Mouse (Mus musculus) spleen, postnatal 14 days (tissue): ENCODE results near the gene Tmbim7.
A peak's percentile ranks its signal among the peaks of the same experiment; 100 is the strongest.
"Not testable (repeated sequence)": the region's sequence is repeated elsewhere in the genome, so short reads cannot be mapped to it uniquely, and the experiment has no call there.

ENCODE experiments used
- DNase-seq, 2 experiments: peaks; one replicate each; pipeline ENCODE4 v3.0.0; 2021 to 2022; ENCODE audit warnings: low spot score in 2 of 2

Gene Tmbim7

DNA sequence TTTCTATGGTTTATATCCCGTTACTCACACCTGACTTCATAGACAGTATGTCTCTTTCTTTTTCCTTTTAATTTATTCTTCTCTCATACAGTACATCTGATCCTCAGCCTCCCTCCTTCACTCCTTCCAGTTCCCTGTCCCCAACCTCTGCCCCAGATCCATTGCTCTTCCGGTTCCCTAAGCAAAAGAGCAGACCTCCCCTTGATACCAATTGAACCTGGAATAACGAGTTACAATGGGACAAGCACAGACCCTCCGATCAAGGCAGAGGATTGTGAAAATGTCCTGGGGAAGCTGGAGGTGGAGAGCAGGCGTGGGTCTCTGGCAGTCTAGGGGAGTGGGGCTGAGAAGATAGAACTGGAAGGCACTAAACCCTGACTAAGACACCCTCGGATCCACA is at the start of gene Tmbim7:
Gene Tmbim7 (plus strand): TSS at position 301 of the 400 bp plus-strand sequence.
- no peak for DNase-seq

DNA sequence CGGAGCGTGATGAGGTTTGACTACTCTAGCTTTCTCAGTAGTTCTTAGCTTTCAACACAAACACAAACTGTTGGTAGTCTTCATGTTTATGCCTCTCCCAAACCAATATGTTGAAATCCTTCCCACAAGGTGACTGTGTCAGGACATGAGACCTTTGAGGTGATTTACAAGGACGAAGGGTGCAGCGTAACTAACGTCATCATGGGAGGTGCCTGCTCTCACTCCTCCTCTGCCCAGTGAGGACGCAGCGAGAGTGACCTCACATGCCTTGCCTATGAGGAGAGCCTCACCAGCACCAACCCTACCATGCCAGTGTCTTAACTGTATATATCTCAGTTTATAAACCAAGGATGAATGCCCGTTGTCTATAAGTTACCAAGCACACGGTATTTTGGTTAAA is 43.9 kb upstream of the Tmbim7 start:
- no peak for DNase-seq

GRCm38 (mm10) chr5:3609241-3609640 is 41.7 kb upstream of the Tmbim7 start:
- DNase-seq, result no peak

DNA sequence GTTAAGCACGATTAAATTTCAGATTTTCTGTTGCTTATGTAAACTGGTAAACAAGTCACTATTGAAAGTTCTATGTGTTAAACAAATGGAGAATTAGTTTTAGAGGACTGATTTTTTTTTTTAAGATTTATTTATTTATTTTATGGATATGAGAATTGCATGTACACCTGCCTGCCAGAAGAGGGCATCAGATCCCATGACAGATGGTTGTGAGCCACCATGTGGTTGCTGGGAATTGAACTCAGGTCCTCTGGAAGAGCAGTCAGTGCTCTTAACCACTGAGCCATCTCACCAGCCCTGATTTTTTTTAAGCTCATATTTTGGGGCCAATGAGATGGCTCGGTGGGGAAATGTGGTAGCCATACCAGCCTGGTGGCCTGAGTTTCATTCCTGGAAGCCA is 39.1 kb upstream of the Tmbim7 start:
- DNase-seq, result not testable (repeated sequence)

DNA sequence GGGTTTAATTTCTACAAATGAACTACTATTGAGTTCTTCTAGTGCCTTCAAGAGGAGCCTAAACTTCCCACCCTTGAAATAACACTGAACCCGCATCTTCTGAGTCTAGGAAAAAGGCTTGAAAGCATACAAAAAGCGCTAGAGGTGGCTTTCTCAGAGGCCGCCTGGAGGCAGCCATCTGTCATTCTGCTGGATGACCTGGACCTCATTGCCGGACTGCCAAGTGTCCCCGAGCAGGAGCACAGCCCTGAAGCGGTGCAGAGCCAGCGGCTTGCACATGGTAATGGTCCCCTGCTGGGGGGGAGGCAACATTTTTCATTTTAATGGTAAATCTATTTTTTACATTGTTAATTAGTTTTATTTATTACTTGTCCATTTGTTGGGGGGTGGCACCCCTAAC is 30.5 kb upstream of the Tmbim7 start:
- no peak for DNase-seq

DNA sequence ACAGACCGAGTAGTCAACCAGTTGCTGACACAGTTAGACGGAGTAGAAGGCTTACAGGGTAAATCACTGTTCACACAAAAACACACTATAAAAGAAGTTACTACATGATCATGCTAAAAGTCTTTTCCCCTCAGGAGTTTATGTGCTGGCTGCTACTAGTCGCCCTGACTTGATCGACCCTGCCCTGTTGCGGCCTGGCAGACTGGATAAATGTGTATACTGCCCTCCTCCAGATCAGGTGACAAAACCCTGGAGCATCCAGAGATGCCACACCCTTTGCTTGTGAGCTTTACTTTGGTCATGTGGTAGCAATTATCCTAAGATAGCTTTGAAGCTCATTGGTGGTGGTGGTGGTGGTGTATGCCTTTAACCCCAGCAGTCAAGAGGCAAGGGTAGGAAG is 20.9 kb upstream of the Tmbim7 start:
- DNase-seq, result no peak

GRCm38 (mm10) chr5:3631512-3632271 is 19.3 kb upstream of the Tmbim7 start:
- DNase-seq, result no peak

- DNase-seq, result no peak
Observed at GRCm38 (mm10) chr5:3632285-3632684, 18.7 kb upstream of the Tmbim7 start.

DNA sequence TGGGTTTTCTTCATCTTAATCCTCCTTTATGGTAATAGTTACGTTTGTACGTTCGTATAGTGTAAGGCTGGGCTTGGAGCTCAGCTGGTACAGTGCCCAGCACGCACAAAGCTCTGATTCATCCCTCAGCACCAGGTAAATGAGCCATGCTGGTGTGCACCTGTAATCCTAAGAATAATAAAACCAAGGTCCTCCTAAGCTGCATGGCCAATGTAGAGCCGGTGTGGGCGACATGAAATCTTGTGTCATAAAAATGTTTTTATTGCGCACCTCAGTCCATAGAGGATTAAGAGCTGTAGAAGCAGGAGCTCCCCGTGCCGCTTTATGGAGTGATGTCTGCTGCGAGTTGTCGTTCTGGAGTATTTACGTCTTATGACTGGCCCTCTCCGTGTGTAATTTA is 17.7 kb upstream of the Tmbim7 start:
- DNase-seq, result no peak

DNA sequence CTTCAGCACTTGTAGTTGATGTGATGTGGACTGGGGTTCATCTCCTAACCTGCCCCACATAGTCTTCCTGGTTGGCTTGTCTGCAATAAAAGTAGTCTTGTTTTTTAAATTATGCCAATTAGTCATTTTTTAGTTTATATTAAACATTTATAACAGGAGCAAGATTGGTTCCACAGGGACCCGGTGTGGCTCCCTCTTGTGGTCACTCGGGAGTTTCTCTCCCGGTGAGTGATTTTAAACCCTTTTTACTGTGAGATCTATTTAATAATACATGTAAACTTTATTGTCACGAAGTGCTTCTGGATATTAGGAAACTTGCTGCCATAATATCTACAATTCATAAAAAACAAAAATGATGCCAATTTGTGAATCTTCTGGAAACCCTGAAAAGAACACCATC is 17.0 kb upstream of the Tmbim7 start:
- DNase-seq, result peak in 1 of 2 experiments; percentile 5

GRCm38 (mm10) chr5:3635286-3635685 is 15.7 kb upstream of the Tmbim7 start:
- no peak for DNase-seq

- no peak for DNase-seq
Observed at GRCm38 (mm10) chr5:3644621-3645020, 6.4 kb upstream of the Tmbim7 start.

DNA sequence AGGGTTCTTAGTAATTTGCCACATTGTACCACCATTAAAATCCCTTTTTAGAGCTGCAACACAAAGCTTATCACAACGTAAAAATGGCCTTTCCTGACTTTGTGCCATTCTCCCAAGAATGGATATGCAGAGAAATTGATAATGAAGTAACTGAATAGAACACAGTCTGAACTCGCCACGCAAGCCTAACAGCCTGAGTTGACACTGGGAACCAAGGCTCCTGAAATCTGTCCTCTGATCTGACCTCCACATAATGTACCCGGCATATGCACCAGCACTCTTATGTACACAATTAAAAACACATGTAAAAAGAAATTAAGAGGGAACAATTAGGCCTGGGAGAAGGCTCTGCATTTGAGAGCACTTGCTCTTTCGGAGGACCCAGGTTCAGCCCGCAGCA is 5.7 kb upstream of the Tmbim7 start:
- DNase-seq, result no peak

DNA sequence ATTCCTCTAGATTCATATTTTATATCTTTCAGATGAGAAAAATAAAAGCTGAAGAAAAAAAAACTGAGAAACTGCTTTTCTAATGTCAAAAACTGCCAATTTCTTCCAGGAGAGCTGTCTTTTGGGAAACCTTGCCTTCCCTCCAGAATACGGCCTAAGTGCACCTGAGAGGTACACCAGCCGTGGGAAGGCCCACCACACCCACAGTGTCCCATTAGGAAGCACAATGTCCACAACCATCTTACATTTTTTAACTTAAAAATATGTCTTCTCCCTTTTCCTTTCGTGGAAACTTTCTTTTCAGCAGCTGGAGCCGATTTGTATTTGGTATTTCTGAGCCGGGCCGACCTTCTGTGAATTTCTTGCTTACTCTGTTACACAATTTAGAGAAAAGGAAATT is 4.4 kb upstream of the Tmbim7 start:
- DNase-seq, result no peak

DNA sequence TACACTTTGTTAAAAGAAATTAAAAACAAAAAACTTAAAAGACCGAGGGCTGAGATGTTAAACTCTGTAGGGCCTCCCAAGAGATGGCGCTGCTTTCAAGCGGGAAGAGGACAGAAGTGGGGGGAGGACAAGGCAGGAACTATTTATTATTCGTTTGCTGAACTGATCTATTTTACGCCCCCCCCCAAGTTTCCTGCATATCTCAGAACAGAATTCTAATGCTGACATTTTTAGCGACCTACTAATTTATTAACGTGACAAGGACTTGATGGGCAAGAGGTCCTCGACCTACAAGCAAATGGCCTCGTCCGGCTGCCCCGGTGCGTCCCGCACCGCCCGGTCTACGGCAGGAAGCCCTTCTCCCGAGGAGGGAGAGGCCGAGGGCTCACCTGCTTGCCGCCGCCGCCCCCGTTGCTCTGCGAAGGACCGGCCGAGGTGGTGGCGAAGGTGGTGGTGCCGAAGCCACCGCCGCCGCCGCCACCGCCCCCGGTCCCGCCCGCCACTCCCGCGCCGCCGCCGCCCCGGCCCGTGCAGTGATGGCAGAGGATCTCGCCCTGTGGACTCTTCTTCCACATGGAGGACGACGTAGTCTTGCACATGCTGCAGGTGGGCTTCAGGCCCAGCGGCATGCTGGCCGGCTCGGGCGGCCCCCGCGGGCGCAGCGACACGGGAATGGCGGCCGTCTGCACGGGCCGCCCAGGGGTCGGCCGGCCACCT is 3.8 kb upstream of the Tmbim7 start:
- DNase-seq, result peak; percentile 41 to 42

DNA sequence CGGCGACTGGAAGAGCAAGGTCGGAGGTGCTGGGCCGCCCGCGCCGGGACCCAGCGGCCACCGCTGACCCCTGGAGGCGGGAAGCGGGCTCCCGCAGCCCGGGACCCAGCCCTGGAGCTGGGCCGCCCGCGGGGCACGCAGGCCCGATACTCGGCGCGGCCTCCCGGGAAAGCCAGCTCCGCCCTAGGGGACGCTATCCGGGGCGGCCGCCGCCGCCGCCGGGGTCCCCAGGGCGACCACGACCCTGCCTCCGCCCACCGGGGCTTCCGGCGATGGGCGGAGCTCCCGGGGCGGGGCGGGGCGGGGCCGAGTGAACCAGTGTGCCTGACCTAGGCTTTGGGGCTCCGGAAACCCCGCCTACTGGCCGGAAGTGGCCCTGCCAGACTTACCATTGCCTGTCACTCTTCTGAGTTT is 3.3 kb upstream of the Tmbim7 start:
- DNase-seq, result peak; percentile 75 to 82

DNA sequence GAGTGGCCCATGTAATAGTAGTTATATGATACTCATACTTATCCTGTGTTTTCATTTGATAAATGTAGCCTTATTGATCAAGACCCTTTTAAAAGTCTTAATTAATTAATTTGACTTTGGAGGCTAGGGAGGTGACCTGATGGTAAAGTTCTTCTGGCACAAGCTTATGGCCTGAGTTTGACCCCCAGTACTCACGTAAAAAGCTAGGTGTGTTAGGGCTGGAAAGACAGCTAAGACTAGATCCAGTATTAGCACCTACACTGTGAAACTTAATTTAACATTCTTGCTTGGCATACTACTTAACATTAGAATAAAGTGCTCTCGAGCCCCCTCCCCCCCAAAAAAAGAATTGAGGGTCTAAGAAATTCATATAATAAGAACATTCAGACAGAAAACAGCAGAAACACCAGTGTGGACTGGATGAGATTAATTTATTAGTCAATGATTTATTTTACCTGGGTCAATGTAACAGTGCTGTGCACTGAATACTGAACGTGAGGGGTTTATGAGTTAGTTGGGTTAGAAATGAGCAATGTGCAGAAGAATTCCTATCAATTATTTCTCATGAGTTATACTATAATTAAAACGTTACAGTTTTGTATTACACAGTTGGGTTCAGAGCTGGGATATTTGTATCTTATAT is 2.7 kb upstream of the Tmbim7 start:
- DNase-seq, result no peak

DNA sequence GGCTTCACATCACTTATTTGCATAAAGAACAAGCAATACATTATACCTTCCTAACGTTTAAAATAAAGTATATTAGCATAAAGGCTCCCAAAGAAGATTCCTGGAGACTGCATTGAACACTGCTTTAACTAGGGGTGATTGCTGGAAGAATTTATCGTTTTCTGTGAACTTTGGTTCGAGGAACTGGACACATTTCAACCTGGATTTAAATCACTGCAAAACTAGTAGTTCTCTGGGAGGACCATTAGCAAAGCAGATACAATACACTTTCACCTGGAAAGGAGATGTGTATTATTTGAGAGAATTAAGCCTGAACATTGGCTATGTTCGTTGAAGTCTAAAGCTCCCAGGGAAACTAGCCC is 2.2 kb upstream of the Tmbim7 start:
- no peak for DNase-seq

GRCm38 (mm10) chr5:3651621-3652020 is 640 bp downstream of the Tmbim7 start:
- no peak for DNase-seq

GRCm38 (mm10) chr5:3652903-3653575 is 2.1 kb downstream of the Tmbim7 start:
- not testable (repeated sequence) for DNase-seq

DNA sequence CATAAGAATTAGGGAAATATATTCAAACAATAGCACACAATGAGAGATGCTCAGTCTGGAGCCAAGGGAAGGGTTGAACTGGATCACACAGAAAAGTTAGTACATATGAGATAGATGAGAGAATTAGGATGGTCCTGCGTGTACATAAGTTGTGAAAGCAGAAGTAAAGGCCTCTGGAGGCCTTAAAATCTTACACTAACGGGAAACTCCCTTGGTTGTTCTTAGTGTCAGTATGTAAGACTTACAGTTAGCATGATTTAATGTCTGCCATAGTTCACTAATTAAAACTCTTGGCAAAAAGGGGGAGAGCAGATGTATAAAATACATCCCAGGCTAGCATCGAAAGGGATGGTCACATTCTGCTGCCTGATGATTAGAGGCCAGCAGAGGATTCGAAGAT is 2.8 kb downstream of the Tmbim7 start:
- no peak for DNase-seq

DNA sequence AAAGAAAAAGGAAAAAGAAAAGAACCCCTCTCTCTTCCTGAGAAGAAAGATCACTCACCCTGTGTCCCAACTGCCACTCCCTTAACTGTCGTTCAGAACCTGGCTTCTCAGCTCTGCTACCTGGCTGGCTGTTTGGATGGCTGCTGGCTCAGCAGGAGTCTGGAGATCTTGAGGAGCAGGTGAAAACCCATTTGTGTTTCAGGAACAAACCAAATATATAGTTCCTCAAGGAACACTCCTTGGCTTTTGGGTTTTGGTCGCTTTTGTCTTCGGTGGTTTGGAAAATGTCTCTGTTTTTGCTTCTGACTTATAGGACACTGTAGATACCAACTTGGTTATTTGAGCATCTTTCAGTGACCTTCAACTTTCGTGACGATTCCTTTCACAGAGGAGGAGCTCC is 6.1 kb downstream of the Tmbim7 start, which contains the start of gene Gatad1:
Gene Gatad1 (minus strand): TSS at position 101 of the 400 bp plus-strand sequence.
- no peak for DNase-seq
